Mouse (Mus musculus): ENCODE data around the gene Slit3. TPM values are rescaled to one million over a fixed set of nuclear protein-coding genes. Genes with fewer than 3 reads are reported as not detected.
A peak's percentile ranks its signal among the peaks of the same experiment; 100 is the strongest.

Slit3 gene
- total RNA-seq, 2 experiments from 2014 or later, result 41.4 to 47.4 TPM

DNA sequence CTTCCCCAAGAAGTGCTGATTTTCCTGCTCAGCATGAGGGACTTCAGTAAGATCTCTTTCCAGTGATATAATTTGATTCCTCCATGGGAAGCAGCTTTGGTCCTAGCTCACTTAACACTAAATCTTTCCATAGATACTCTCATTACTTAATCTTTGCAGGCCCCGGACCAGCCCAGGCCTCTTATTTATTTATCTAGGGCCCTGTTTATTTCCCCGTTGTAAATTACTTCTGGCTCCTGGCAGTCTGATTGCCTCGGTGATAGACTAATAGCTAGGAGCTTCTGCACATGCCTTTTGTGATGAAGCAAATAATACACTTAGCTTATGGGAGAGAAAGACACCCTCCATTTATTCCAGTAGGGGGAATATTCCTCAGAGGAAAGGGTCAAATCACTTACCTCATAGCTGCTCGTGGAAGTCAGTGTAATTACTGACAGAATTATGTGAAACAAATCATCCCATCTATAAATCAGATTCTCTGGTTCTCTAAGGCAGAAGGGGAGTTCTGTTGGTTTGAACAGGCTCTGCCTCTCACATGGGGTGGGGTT, 129.9 kb downstream of the Slit3 start:
- DNase-seq (ENCODE audit: extremely low spot score in 1 of 2, low spot score in 2 of 2), result no peak
- intact Hi-C loops (cut with DNase I), result no loop called here

DNA sequence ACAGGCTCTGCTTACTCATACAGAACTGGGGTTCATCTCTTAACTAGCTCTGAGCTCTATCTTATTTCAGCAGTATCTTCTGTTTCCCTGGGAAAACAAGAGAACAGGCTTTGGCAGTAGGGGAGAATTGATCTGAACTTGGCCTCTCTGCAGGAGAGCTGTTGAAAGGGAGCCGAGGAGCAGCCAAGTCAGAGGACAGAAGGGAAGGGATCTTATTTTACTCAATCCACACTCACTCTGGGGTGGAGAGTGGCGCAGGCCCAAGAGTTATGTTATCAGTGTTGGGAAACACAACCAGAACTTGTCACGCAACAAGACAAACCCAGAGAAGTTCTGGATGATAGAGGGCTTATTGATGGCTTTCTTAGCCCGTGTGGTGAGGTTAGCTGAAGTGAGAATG, 130.9 kb downstream of the Slit3 start:
- intact Hi-C loops (cut with DNase I), result no loop called here
- no peak for DNase-seq (ENCODE audit: extremely low spot score in 1 of 2, low spot score in 2 of 2)

DNA sequence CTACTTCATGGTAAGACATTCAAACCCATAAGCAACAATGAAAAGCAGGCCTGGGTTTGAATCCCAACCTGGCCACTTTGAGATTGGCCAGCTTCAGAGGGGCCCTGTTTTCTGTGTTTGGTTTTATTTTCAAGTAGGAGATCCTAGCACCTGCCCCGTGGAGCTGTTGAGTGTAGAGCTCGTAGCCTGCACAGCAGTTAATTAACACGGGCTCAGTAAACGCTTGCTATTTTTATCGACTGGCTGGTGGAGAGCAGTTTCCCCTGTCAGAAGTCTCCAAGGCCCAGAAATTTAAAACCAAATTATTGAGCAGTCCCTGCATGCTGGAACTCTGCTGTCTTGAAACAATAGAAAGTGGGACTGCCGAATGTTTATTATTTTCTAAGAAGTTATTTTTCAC, 136.3 kb downstream of the Slit3 start:
- intact Hi-C loops (cut with DNase I), result no loop called here

DNA sequence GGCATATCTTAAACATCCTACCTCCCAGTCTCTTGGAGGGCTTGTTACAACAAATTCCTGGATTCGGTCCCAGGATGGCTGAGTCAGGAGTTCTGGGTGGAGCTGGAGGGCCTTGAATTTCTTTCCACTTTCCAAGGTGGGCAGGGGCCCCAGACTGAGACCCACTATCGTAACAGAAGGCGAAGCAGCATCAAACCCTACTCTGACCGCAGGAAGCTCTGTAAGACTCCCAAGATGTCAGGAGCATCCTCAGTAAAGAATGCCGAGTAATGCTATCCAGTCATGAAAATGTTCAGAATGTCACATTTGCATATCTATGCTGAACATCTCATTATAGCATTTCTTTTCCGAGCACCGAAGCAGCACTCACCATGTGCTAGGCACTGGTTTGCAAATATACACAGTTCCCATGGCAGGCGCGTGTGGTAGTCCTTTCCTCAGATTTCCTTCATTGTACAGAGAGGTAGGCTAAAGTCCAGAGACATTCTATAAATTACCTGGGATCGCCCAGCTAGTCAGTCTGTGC, 140.6 kb downstream of the Slit3 start:
- DNase-seq (ENCODE audit: extremely low spot score in 1 of 2, low spot score in 2 of 2), result no peak
- intact Hi-C loops (cut with DNase I), result no loop called here

More for the DNA sequence above, 136.3 kb downstream of the Slit3 start:
- no peak for DNase-seq (ENCODE audit: extremely low spot score in 1 of 2, low spot score in 2 of 2)

DNA sequence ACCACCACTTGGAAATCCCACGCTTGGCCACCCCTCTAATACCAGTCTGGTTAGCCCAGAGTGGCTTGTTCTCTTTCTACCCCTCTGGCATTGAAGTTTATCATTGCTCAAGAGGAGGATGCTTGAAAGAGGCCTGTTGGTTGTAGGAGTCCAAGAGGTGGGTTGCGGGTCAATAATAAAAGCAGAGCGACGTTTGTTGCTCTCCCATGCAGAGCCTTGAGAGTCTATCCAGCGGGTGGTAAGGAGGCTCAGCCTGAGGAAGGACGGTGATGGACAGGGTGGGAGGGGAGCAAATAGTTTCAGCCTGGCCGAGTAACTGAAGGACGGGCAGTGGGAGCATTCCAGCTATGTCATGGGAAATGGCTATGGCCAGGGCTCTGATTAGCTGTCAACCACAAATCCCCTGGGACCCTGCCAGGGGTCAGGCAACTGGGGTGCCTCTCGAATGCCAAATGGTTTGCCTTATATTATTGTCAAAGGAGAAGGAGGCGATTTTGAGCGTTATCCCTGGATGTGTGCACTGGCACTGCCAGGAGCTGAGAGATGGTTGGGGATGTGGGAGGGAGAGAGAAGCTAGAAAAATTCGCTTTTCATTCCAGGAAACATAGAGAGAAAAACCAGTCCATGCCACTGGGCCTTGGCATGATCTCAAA, 141.4 kb downstream of the Slit3 start:
- no peak for DNase-seq (ENCODE audit: extremely low spot score in 1 of 2, low spot score in 2 of 2)
- intact Hi-C loops (cut with DNase I), result no loop called here

DNA sequence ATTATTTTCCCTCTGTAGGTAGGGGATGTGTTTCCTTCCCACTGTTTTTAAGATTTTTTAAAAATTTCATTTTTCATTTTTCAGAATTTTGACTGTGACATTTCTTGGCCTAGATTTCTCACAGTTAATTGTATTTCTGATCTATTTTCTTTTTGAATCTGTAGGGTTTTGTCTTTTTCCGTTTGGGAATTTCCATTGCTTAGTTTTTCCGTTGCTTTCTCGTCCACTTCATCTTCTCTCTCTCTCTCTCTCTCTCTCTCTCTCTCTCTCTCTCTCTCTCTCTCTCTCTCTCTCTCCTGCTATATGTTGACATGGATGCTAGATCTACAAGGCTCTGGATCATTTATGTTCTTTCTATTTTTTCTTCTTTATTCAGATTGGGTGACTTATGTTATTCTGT, 143.7 kb downstream of the Slit3 start:
- DNase-seq (ENCODE audit: extremely low spot score in 1 of 2, low spot score in 2 of 2), result no peak
- intact Hi-C loops (cut with DNase I), result no loop called here

DNA sequence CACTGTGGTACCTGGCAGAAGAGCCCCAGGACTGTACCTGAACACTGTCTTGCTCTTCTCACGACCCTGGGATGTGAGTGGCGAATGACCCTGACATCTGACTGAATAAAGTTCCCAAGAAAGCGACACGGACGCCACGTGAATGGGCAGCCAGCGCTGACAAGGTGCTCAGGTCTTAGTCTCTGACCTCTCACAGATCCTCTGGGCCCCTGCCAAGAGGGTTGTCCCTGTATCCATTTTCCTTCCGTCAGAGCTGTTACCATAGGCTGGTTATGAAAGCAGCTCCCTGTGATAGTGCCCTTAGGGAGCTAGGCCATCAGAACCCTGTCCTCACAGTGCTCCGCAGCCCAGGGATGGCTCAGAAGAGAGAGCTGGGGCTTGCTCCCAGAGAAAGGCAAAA, 149.4 kb downstream of the Slit3 start:
- intact Hi-C loops (cut with DNase I), result no loop called here
- no peak for DNase-seq (ENCODE audit: extremely low spot score in 1 of 2, low spot score in 2 of 2)

DNA sequence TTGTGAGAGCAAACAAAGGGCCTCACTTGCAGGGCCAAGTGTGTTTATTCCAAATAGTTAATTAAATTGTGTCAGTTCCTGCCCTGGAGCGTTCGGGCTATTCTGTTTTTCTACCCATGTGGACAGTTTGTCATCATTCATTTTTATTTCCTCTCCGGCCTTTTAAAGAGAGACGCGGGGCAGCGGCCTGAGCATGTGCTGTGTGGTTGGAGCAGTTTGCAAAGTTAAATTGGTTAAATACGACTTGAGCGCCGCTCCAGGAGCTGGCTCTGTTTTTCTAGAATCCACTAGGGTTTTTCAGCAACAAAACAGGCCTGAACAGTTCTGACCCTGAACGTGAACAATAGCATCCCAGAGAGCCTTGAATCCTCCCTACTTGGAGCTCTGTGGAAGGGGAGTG, 152.4 kb downstream of the Slit3 start:
- no peak for DNase-seq (ENCODE audit: extremely low spot score in 1 of 2, low spot score in 2 of 2)
- intact Hi-C loops (cut with DNase I), result no loop called here

DNA sequence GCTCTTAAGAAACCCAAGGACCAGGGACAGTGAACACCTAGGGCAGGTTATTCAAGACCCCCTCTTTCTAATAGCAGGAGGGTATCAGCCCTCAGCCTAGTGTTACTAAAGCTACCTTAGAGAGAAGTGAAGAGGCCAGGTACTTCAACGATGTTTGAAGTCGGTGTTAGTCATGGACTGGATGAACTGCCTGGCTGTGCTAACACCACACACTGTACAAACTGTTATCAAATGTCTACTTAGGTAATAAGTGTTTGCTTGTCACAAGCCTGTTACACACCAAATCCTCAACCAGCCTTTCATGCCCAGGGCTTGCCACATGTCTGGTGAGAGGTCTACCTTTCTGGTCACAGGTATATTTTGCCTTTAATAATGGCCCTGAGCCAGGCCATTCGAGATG, 153.0 kb downstream of the Slit3 start:
- intact Hi-C loops (cut with DNase I), result no loop called here
- DNase-seq (ENCODE audit: extremely low spot score in 1 of 2, low spot score in 2 of 2), result no peak

DNA sequence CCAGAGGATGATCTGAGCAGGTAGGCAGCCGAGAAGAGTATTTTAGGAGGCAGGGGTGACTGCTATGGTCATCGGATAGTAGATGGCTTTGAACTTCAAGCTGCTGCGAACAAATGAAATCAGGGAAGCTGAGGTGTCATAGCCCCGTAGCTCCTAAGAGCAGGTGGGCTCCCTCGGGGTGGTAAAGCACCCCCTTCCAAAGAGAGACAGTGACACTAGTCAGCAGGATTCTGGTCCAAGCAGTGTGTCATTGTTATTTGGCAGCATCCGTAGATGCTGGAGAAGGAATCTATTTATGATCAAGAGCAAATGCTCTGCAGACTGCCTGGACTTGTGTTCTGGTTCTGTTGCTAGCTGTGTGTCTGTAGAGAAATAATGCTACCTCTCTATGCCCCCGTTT, 154.3 kb downstream of the Slit3 start:
- DNase-seq (ENCODE audit: extremely low spot score in 1 of 2, low spot score in 2 of 2), result no peak
- intact Hi-C loops (cut with DNase I), result no loop called here

DNA sequence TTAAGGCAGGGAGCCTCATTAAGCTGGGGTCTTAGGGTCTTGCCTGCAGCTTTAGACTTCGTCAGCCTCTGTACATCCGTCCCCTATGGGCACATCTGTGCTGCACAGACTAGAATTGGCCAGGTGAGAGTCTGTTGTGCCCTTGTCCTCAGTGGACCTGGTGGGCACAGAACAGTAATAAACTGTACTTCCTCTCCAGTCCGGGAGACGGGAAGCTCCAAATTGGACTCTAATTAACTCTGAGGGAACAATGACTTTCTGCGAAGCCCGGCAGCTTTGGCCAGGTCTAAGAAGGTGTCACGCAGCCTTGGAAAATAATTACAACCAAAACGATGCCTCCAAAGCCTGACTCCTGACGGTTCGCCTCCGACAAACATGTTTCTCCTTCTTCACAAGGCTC, 155.0 kb downstream of the Slit3 start:
- no peak for DNase-seq (ENCODE audit: extremely low spot score in 1 of 2, low spot score in 2 of 2)
- intact Hi-C loops (cut with DNase I), result no loop called here

DNA sequence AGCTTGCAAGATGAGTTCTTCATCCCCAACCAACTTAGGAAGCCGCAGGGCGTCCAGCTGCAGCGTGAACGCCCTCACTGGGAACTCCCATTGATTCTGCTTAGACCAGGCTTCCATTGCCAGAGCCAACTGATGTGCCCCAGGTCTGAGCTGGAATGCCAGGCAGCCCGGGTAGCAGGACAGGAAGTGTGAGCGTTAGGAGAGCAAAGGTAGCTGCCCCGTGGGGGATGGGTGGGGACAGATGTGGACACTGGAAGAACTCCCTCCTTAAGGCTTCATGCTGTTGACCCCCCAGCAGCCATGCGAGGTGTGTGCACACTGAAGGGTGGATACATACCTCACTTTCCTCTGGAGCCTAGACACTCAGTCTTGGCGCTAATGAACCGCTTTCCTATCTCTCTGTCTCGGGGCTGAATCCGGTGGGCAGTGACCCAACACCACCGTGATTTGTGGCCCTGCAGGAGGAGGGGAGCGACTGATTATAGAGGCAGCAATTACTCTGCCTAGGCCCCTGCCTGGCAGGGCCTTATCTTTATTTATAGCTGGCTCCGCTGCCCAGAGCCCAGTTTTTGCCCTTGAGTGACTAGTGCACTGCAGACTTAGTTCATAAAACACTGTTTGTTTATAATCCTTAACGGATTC, 157.2 kb downstream of the Slit3 start:
- intact Hi-C loops (cut with DNase I), result no loop called here
- DNase-seq (ENCODE audit: extremely low spot score in 1 of 2, low spot score in 2 of 2), result no peak

DNA sequence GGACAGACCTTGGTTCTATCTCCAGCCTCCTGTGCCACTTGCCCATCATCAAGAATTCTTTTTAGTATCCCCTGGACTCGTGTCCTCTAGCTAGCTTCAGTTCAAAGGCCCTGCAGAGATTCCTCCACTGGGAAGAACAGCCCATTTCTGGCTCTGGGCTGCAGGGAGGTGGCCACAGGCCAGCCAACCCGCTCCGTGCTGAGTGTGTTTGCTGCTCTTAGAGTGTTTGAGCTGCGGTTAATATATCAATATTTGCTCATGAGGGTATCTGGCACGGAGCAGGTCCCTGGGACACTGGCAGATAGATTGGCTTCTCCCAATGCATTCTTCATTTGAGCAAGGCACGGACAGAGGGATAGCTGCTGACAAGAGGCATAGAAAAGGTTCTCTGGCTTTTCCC, 159.8 kb downstream of the Slit3 start:
- no peak for DNase-seq (ENCODE audit: extremely low spot score in 1 of 2, low spot score in 2 of 2)
- intact Hi-C loops (cut with DNase I), result no loop called here

DNA sequence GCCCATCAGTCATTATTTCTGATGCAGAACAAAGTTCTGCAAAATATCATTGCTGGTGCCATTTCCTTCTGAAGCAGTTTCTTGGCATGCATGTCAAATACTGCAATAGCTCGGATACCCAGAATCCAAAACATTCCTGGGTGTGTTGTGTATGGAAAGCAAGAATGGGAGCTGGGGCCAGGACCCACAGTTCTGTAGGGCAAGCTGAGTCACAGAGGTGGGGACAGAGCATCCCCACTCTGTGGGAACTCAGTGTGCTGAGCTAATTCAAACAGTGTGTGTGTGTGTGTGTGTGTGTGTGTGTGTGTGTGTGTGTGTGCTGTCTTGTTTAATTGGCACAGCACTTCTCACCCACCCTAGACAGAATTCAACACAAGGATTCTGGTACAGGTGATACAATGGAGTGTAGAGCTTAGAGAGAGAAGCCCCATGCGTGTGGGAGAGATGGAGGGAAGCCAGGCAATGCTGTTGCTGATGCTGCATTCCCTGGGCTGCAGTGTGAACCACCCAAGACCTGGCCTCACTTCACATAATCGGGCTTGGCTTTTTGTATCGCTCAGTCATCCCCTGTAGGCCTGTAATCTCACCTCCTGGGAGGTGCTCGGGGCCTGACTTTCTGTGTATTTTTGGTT, 161.1 kb downstream of the Slit3 start:
- intact Hi-C loops (cut with DNase I), result no loop called here
- DNase-seq (ENCODE audit: extremely low spot score in 1 of 2, low spot score in 2 of 2), result no peak

DNA sequence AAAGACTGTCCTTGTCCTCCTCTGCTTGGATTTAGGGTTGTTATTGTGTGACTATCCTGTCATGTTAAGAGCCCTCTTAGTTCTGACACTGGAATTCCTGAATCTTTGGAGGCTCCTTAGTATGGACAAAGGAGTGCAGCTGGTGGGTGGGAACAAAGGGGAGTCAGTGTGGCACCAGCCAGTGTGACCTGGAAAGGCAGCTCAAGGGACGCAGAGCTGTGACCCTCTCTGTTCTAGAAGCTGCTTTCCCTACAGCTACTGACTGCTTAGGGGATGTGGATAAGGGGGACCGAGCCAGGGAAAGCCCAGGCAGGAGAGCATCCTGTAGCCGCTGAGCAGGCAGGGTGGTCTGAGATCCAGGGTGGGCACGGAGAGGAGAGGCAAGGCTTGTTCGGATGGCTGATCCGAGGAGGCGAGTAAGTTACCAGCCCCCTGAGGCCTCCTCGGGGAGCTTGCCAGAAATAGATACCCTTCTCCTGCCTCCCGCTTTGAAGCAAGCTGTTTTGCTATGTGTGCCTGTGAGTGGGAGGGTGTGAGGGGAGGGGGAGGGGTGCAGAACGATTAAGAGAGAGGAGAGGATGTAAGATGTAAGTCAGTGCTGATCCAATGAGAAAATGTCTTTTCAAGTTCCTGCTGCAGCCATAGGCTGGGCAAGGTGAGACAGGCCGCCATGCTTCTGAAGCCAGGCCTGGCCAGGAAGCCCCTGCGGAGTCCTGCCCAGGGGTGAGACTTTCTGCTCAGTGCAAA, 162.0 kb downstream of the Slit3 start:
- DNase-seq (ENCODE audit: extremely low spot score in 1 of 2, low spot score in 2 of 2), result peak in 1 of 2 experiments; percentile 63
- intact Hi-C loops (cut with DNase I), result no loop called here

DNA sequence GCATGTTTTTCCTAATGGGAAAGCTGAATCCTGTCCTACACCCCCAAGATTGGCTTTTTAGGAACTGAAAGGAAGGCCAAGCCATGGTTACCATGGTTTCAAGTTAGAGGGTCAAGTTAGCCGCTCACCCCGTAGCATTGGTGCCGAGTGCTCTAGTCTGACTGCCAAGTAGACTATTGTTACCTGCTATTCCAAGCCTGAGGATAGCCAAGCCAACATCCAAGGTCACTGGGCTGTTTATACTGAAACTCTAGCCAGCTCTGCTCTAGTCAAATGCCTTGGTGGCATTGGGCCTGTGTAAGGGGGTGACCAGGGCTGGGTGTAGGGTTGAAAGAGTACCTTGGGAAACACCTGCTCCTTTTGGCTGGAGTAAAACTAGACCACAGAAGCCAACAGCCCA, 162.7 kb downstream of the Slit3 start:
- no peak for DNase-seq (ENCODE audit: extremely low spot score in 1 of 2, low spot score in 2 of 2)

DNA sequence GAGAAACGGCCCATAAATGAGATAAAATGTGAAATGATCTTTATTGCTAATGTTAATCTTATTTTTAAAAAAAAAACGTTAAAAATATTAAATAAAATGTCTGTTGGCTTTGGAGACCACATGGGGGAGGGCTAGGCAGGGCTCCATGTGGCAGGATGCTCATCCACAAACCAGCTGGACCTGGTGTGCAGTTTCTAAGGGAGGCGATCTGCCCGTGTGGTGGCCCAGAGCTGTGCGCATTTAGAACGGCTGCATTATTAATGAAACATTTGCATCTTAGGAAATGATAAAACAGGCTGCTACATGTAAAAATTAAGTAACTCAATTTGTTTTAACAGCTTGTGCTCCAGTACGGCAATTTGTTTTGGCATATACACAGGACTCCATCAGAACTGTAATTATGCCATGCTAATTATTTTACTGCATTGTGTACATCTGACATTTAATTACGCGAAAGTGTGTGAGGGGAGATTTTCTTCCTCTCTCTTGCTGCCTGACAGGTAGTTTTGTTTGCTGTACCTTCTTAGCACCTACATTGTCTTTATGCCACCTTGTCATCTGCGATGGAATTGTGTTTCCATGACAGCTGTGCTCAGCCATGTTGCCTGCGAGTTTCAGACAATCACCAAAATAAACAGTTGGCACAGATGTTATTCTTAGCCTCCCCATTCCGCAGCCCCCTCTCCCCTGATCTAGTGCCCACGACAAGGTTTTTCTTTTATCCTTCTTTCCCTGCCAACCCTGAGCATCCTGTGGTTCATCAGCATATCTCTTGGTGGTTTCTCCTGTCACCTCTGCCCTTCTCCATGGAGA, 165.8 kb downstream of the Slit3 start:
- intact Hi-C loops (cut with DNase I), result no loop called here
- no peak for DNase-seq (ENCODE audit: extremely low spot score in 1 of 2, low spot score in 2 of 2)

More for the DNA sequence above, 162.7 kb downstream of the Slit3 start:
- intact Hi-C loops (cut with DNase I), result no loop called here

DNA sequence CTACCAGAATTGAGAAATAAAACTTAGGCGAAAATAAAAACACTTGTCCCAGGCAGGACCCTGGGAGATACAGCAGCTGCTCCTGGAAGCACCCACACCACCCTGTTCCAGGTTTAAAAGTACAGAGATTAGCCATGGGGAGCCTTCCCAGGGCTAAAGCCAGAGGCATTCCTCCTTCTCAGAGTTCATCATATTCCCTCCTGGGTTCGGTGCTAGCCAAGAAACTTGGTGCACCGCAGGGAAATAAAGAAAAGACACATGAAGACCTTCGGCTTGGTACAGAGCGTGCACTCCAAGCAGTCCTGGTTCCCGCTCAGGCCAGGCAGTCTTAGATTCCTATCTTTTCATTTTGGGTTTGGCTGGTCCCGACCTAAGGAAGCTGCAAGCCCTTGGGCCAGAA, 167.0 kb downstream of the Slit3 start:
- intact Hi-C loops (cut with DNase I), result no loop called here
- DNase-seq (ENCODE audit: extremely low spot score in 1 of 2, low spot score in 2 of 2), result no peak

All from left cerebral cortex, postnatal 10 days (tissue).